Mouse (Mus musculus) liver (tissue): ENCODE measurements around the gene Tmigd3.
A peak's percentile ranks its signal among the peaks of the same experiment; 100 is the strongest.

Source experiments
- DNase-seq: peaks from one replicate; pipeline ENCODE4 v3.0.0-alpha.2; 2020; ENCODE audit warnings: mixed read lengths

Tmigd3 gene

DNA sequence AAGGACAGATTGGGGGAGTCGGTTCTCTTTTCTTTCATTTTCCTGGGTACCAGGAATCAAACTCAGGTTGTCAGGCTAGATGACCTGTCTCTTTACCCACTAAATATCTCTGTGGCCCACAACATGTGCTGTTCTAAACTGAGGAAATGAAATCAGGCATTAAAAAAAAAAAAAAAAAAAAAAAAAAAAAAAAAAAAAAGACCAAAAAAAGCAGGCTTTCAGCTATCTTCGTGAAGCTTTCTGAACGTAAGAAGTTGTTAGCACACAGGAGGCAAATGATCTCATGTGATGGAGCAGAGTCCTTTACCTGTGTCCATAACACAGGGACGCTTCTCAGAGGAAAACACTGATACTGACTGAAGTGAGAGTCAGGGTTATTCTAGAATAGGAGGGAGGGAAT lies 65.4 kb downstream of the Tmigd3 start:
- DNase-seq: no peak

GRCm38 (mm10) chr3:105951348-105951747 lies 80.6 kb downstream of the Tmigd3 start:
- DNase-seq: no peak

DNA sequence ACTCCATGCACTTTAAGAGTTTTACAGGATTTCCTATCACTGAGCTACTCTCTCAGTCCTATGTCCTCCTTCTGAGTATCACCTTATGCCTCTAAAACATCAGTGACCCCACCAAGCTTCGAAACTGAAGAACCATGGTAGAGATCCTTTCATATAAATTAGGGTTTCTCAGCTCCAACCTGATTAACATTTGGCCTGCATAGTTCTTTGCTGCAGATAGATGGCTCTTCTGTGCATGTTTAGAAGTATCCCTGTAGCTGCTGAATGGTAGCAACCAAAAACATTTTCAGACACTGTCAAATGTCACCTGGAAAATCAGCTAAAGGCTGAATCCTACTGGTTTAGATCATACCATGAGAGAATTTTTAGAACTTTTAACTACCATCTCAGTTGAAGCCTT lies 86.5 kb downstream of the Tmigd3 start:
- no peak for DNase-seq

- no peak for DNase-seq
Observed at GRCm38 (mm10) chr3:105958204-105958603, 87.5 kb downstream of the Tmigd3 start.

DNA sequence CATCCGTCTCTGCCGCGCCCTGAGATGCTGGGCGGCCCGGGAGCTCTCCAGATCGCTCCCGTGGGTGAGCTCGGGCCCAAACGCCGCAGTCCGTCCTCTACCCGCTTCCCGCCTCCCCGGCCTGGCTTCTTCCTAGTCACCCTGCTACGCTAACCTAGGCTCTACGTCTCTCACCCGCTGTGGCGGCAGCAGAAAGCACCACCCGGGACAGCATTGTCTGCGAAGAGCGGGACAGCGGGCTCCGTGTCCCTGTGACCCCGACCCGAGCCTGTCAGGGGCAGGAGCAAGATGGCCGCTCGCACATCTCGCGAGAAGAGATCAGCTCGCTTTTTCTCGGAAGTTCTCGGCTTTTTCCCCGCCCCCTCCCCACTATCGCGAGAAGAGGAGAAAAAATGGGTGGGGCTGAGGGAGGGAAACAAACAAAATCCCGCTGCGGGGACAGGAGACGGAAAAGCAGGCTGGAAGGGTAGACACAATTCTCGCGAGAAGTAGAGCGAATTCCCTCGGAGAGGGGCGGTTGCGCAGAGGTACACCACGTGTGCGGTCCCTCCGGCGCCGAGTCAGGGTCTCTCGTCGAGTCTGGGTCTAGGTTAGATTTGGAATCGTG lies 88.4 kb downstream of the Tmigd3 start, which contains the start of gene Wdr77:
Gene Wdr77, plus strand, starts transcription at position 396 of the 607 bp plus-strand sequence.
- peak; percentile 99 for DNase-seq

DNA sequence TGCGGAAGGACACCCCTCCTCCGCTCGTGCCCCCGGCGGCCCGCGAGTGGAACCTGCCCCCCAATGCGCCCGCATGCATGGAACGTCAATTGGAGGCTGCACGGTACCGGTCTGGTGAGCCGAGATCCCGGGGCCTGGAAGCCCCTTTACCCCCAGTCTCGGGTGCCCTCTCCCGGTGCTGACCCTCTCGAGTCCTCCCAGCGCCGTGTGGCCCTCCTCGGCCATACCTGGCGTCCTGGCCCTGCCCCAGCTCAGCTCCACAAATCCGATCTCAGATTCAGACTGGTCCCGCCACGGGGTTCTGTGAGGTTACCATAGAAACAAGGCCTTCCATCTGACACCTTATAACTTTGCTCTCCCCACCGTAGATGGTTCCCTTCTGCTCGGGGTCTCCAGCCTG lies 88.9 kb downstream of the Tmigd3 start:
- DNase-seq: peak; percentile 29

DNA sequence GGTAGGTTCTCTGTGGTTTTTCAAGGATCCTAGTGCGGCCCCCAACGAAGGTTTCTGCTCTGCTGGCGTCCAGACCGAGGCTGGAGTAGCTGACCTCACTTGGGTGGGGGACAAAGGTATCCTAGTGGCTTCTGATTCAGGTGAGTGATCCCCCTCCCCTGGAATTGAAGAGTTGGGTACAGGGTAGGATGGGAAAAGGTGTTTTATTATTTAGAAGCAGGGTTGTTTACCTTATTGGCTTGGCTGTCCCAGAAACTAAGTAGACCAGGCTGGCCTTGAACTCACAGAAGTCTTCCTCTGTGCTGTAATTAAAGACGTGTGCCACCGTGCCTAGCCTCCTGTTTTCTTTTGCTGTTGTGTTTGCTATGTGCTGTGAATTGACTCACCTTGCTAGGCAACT lies 89.3 kb downstream of the Tmigd3 start, which contains the start of gene Atp5f1:
Gene Atp5f1, minus strand, starts transcription at position 101 of the 400 bp plus-strand sequence.
- DNase-seq: no peak

DNA sequence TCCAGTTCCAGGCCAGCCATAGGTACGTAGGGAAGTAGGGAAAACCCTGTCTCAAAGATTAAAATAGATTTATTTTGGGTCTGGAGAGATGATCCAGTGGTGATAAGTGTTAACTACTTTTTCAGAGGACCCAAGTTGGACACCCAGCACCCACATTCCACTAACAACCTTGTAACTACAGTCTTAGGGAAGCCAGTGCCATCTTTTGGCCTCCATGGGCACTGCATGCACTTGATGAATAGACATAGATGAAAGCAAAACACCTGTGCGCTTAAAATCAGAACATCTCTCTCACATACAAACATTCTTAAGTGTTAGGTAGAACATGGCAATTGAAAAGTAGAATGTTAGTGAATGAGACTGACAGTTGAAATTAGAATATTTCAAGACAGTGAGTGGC lies 90.0 kb downstream of the Tmigd3 start:
- no peak for DNase-seq

- DNase-seq: no peak
Observed at GRCm38 (mm10) chr3:105971831-105972446, 101.2 kb downstream of the Tmigd3 start.

DNA sequence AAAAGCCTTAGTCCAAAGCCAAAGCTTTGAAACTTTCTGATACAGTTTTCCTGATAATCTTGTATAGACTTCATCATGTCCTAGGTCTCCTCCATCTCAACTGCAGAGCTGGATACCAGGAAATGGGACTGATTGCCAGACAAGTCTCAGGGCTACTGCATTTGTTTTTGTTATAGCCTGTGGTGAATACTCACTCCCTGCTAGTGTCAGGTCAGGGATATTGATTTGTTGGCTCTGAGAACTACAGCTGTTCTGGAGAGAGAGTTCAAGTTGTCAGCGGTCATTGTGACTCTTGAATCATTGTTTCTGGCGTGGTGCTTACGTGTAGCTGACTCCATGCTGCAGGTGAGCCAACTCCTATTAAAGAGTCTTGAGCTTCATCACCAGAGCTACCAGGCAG lies 102.7 kb downstream of the Tmigd3 start, which contains the start of gene Ovgp1:
Gene Ovgp1, plus strand, starts transcription at position 301 of the 400 bp plus-strand sequence.
- DNase-seq: no peak
